ENCODE assay signal across 21 mouse cellular contexts in the genomic region with DNA sequence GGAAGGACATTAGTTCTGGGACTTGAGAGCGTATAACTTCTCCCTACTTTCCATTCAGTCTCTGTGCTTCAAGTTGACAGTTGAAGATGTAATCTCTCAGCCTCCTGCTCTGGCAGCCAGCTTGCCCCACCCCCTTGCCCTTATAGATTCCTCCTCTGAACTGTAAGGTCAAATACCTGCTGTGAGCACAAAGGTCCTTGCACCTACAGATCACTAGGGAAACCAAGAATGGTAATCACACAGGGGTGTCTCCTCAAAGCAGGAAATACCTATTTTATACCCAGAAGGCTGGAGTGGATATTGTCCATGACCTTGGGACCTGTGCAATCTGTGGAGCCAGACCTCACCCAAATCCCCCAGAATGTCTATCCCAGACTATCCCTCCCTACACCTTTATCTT. TPM values are rescaled to one million over a fixed set of nuclear protein-coding genes. Genes with fewer than 3 reads are reported as not detected.
DNase-seq lines count a peak whose midpoint lies in the region; ATAC-seq lines count a peak whose summit lies in the region.
"Had no signal": no experiment of that assay in that cellular context is flagged by ENCODE, and none has a peak within 500 bp of the region (broad histone marks: within the 10 kb centered on the region; RNA-seq: fewer than 3 reads in every experiment).

No protein-coding gene starts in this region.

- H3K4me2 ChIP-seq in forebrain, embryonic 11.5 days (ENCODE audit: low read depth, low read length, severe bottlenecking), result no peak overlapping the region
- no peak overlapping the region for H3K4me2 ChIP-seq in intestine, embryonic 16.5 days (ENCODE audit: low read depth, low read length)
- H3K4me2 ChIP-seq: embryonic facial prominence, embryonic 13.5 days; heart, embryonic 12.5 days; hindbrain, embryonic 14.5 days had no signal

- no peak overlapping the region for H3K27ac ChIP-seq in forebrain, embryonic 11.5 days (ENCODE audit: low read depth, low read length)
- H3K27ac ChIP-seq in forebrain, embryonic 10.5 days, result no peak overlapping the region
- no peak overlapping the region for H3K27ac ChIP-seq in intestine, embryonic 16.5 days (ENCODE audit: low read length)
- H3K27ac ChIP-seq: embryonic facial prominence, embryonic 13.5 days; hindbrain, embryonic 10.5 days; hindbrain, embryonic 14.5 days had no signal

- ATAC-seq in forebrain, embryonic 11.5 days (replicated peaks; ENCODE audit: low FRiP score), result no peak
- ATAC-seq in intestine, embryonic 16.5 days, result peak; percentile 91
- peak; percentile 61; the same call in 1 of the 2 replicates for ATAC-seq in megakaryocyte-erythroid progenitor cell, adult 5-6 weeks (replicated peaks; ENCODE audit: low FRiP score, low TSS enrichment, poor library complexity, severe bottlenecking)
- no peak for ATAC-seq in cerebellum, adult (ENCODE audit: insufficient number of reproducible peaks, low FRiP score, low TSS enrichment)
- ATAC-seq: CD4-positive, CD25-positive, alpha-beta regulatory T cell, adult 4 months; forebrain, embryonic 14.5 days had no signal

- DNase-seq in forebrain, embryonic 11.5 days (ENCODE audit: low spot score), result peak; percentile 3
- DNase-seq in forebrain, embryonic 10.5 days (ENCODE audit: extremely low spot score, low spot score), result no peak
- DNase-seq in ES-CJ7 (ENCODE audit: low read depth, low spot score), result peak; percentile 2
- no peak for DNase-seq in layer of hippocampus, adult 9-11 months
- DNase-seq: adrenal gland, adult 8-10 months; adrenal gland, postnatal 36 days; B cell, adult 2 months; cerebellum, adult 11 months; cerebellum, adult 9-10 months; cerebellum, postnatal 25 days; gastrocnemius, postnatal 14 days; kidney, adult 11 months had no signal

- no peaks in the 10 kb centered on the region for H3K27me3 ChIP-seq in forebrain, embryonic 11.5 days (ENCODE audit: control insufficient read depth, insufficient read depth, low read length)
- no peaks in the 10 kb centered on the region for H3K27me3 ChIP-seq in forebrain, embryonic 10.5 days (ENCODE audit: poor library complexity, severe bottlenecking)
- H3K27me3 ChIP-seq in intestine, embryonic 16.5 days (replicated peaks; ENCODE audit: control insufficient read depth, insufficient read depth, low read length), result no peaks in the 10 kb centered on the region
- H3K27me3 ChIP-seq: embryonic facial prominence, embryonic 13.5 days; heart, embryonic 12.5 days had no signal

- no peak overlapping the region for H3K4me3 ChIP-seq in forebrain, embryonic 11.5 days (ENCODE audit: low read depth, low read length)
- H3K4me3 ChIP-seq in forebrain, embryonic 10.5 days, result no peak overlapping the region
- no peak overlapping the region for H3K4me3 ChIP-seq in intestine, embryonic 16.5 days (ENCODE audit: low read length)
- H3K4me3 ChIP-seq: embryonic facial prominence, embryonic 13.5 days; heart, embryonic 12.5 days; hindbrain, embryonic 10.5 days had no signal

- H3K9ac ChIP-seq in forebrain, embryonic 11.5 days (ENCODE audit: low read length), result no peak overlapping the region
- H3K9ac ChIP-seq in intestine, embryonic 16.5 days (ENCODE audit: low read depth, low read length), result no peak overlapping the region
- H3K9ac ChIP-seq: embryonic facial prominence, embryonic 13.5 days; heart, embryonic 12.5 days; hindbrain, embryonic 14.5 days had no signal

- 88% methylated on average over 1 of the region's 1 CpGs for WGBS in forebrain, embryonic 11.5 days
- WGBS in forebrain, embryonic 10.5 days, result 67% methylated on average over 1 of the region's 1 CpGs
- WGBS in intestine, embryonic 16.5 days, result 80% methylated on average over 1 of the region's 1 CpGs

- no peaks in the 10 kb centered on the region for H3K36me3 ChIP-seq in forebrain, embryonic 11.5 days (ENCODE audit: control insufficient read depth, insufficient read depth, low read length)
- H3K36me3 ChIP-seq in forebrain, embryonic 10.5 days (replicated peaks), result no peaks in the 10 kb centered on the region
- H3K36me3 ChIP-seq in intestine, embryonic 16.5 days (ENCODE audit: control insufficient read depth, insufficient read depth, low read length), result no peaks in the 10 kb centered on the region
- H3K36me3 ChIP-seq: embryonic facial prominence, embryonic 13.5 days; heart, embryonic 12.5 days; hindbrain, embryonic 10.5 days had no signal

- H3K4me1 ChIP-seq in forebrain, embryonic 11.5 days (replicated peaks; ENCODE audit: control insufficient read depth, insufficient read depth, low read length), result 0 out of 2 replicates have a peak, but pooled peaks cover 3% of the 10 kb centered on the region
- H3K4me1 ChIP-seq in forebrain, embryonic 10.5 days, result peaks cover 5% of the 10 kb centered on the region
- no peaks in the 10 kb centered on the region for H3K4me1 ChIP-seq in intestine, embryonic 16.5 days (ENCODE audit: control insufficient read depth, insufficient read depth, low read length)

- H3K9me3 ChIP-seq in forebrain, embryonic 11.5 days (ENCODE audit: control insufficient read depth, low read length), result no peaks in the 10 kb centered on the region
- H3K9me3 ChIP-seq in forebrain, embryonic 10.5 days, result no peaks in the 10 kb centered on the region; the same call in 1 of the 2 replicates
- H3K9me3 ChIP-seq in intestine, embryonic 16.5 days (ENCODE audit: control insufficient read depth, low read length), result no peaks in the 10 kb centered on the region
- H3K9me3 ChIP-seq: embryonic facial prominence, embryonic 13.5 days; heart, embryonic 12.5 days had no signal

RNA-seq across cellular contexts. Expression of a gene that starts 40.4 kb away (rescaled TPM):
- polyA plus RNA-seq in forebrain, embryonic 11.5 days (2014; fragmentation: Nextera tagmentation; extraction: Ambion mirVana), result 4.8 and 5.3 TPM in 2 replicates
- polyA plus RNA-seq in forebrain, embryonic 10.5 days (2016; fragmentation: Nextera tagmentation; extraction: Ambion mirVana), result 2.9 and 3.2 TPM in 2 replicates
- polyA plus RNA-seq in intestine, embryonic 16.5 days (2015; fragmentation: Nextera tagmentation; extraction: Ambion mirVana), result 2.2 and 3.1 TPM in 2 replicates
- total RNA-seq in megakaryocyte-erythroid progenitor cell, adult 5-6 weeks (2014; fragmentation: Nextera tagmentation), result 15.5 and 17.9 TPM in 2 replicates
- total RNA-seq in megakaryocyte-erythroid progenitor cell, adult 5-6 weeks (2017), result 6.7 and 11.2 TPM in 2 replicates

Comparison
In these comparisons a context has a peak if more than half of its experiments do, and no peak if none do; other contexts are left out.
1. DNase-seq: peak in forebrain, embryonic 11.5 days (single experiment) and ES-CJ7 (single experiment); none in forebrain, embryonic 10.5 days (single experiment) and layer of hippocampus, adult 9-11 months (single experiment).
2. ATAC-seq: peak in intestine, embryonic 16.5 days (single experiment) and megakaryocyte-erythroid progenitor cell, adult 5-6 weeks (single experiment); none in forebrain, embryonic 11.5 days (single experiment) and cerebellum, adult (single experiment).